In the genomic region with DNA sequence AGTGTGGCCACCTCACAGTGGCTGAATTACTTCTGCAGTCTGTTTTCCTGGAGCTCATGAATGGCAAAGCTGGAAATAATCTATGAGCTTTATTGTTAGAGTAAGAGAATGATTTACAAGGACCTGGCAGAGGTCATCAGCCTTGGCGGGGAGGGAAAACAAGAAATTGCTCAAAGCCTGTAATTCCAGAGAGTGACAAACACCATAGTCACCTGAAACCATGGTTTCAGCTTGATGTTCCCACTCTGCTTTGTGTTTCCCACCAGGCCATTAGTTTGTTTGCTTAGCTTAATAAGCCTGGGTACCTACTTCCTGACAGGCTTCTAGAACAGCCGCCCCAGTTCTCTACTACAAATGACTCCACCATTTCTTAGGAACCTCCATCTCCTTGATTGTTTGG, we compare ENCODE assay signal across 26 mouse cellular contexts. TPM values are rescaled to one million over a fixed set of nuclear protein-coding genes. Genes with fewer than 3 reads are reported as not detected.
DNase-seq lines count a peak whose midpoint lies in the region; ATAC-seq and TF ChIP-seq lines count a peak whose summit lies in the region.
"Had no signal": no experiment of that assay in that cellular context is flagged by ENCODE, and none has a peak within 500 bp of the region (broad histone marks: within the 10 kb centered on the region; RNA-seq: fewer than 3 reads in every experiment).

No protein-coding gene starts in this region.

- H3K9me3 ChIP-seq in kidney, postnatal 0 days (replicated peaks; ENCODE audit: low read length), result no peaks in the 10 kb centered on the region
- H3K9me3 ChIP-seq: embryonic facial prominence, embryonic 15.5 days; G1E; heart, embryonic 10.5 days; hindbrain, embryonic 10.5 days; neural tube, embryonic 13.5 days had no signal

- peak; percentile 54 for ATAC-seq in kidney, postnatal 0 days (replicated peaks; ENCODE audit: low FRiP score, low read depth)
- ATAC-seq: forebrain, embryonic 16.5 days; hindbrain, postnatal 0 days had no signal

- peak; percentile 32 for DNase-seq in embryo, embryonic 10.5 days (ENCODE audit: low spot score)
- DNase-seq in embryo, embryonic 9.5 days (ENCODE audit: extremely low spot score), result no peak
- peak; percentile 76 for DNase-seq in kidney, postnatal 0 days (ENCODE audit: low spot score)
- DNase-seq in kidney, adult 18-20 months, result no peak
- DNase-seq in hindlimb bud, embryonic 11.5 days (ENCODE audit: extremely low spot score, low read depth, low spot score), result peak; percentile 58
- DNase-seq in right cerebral cortex, postnatal 36 days (ENCODE audit: low spot score in 2 of 2), result no peak
- no peak for DNase-seq in left cerebral cortex, postnatal 10 days (ENCODE audit: extremely low spot score in 1 of 2, low spot score in 2 of 2)
- DNase-seq: cerebellum, adult 11 months; cerebellum, postnatal 14 days; embryo, embryonic 11 days; lung, embryonic 14.5 days; lung, postnatal 4 days; right cerebral cortex, adult 18-20 months; thymus, postnatal 25 days had no signal

- TF ChIP-seq CTCF in kidney, postnatal 0 days (IDR thresholded peaks at IDR 0.05; ENCODE audit: low read depth), result no peak

- no peak overlapping the region for H3K9ac ChIP-seq in kidney, postnatal 0 days (ENCODE audit: low read depth, low read length)
- H3K9ac ChIP-seq: embryonic facial prominence, embryonic 15.5 days; lung, embryonic 14.5 days; neural tube, embryonic 13.5 days had no signal

- no peaks in the 10 kb centered on the region for H3K27me3 ChIP-seq in kidney, postnatal 0 days (ENCODE audit: insufficient read depth, low read length)
- H3K27me3 ChIP-seq: embryonic facial prominence, embryonic 15.5 days; neural tube, embryonic 13.5 days had no signal

- no peak overlapping the region for H3K4me2 ChIP-seq in kidney, postnatal 0 days (ENCODE audit: low read length)
- H3K4me2 ChIP-seq: embryonic facial prominence, embryonic 15.5 days; liver, embryonic 11.5 days; lung, embryonic 14.5 days; midbrain, embryonic 11.5 days; neural tube, embryonic 13.5 days had no signal

- intact Hi-C loops in left cerebral cortex, postnatal 10 days (cut with DNase I), result no loop called here

- peaks cover 3% of the 10 kb centered on the region; the same call in 1 of the 2 replicates for H3K4me1 ChIP-seq in kidney, postnatal 0 days (replicated peaks; ENCODE audit: insufficient read depth, low read length)
- H3K4me1 ChIP-seq: embryonic facial prominence, embryonic 15.5 days; hindbrain, embryonic 10.5 days; neural tube, embryonic 13.5 days had no signal

- WGBS in kidney, postnatal 0 days, result 25% methylated on average over 2 of the region's 2 CpGs

- no peaks in the 10 kb centered on the region for H3K36me3 ChIP-seq in kidney, postnatal 0 days (ENCODE audit: insufficient read depth, low read length)
- H3K36me3 ChIP-seq: embryonic facial prominence, embryonic 15.5 days; G1E; heart, embryonic 10.5 days; hindbrain, embryonic 10.5 days; neural tube, embryonic 13.5 days had no signal

- H3K27ac ChIP-seq in kidney, postnatal 0 days, result 0 out of 2 replicates have a peak overlapping the region, but pooled peaks have one; percentile 0
- H3K27ac ChIP-seq: embryonic facial prominence, embryonic 15.5 days; heart, embryonic 10.5 days; hindbrain, embryonic 10.5 days; hindbrain, postnatal 0 days; neural tube, embryonic 13.5 days had no signal

- no peak overlapping the region for H3K4me3 ChIP-seq in kidney, postnatal 0 days (replicated peaks; ENCODE audit: low read depth, low read length)
- H3K4me3 ChIP-seq: embryonic facial prominence, embryonic 15.5 days; heart, embryonic 10.5 days; hindbrain, embryonic 10.5 days; neural tube, embryonic 13.5 days had no signal

RNA-seq across cellular contexts. Expression of gene Vtcn1, which starts 14.8 kb away (rescaled TPM):
- 0.46 and 0.55 TPM in 2 replicates for polyA plus RNA-seq in kidney, postnatal 0 days (2015; fragmentation: Nextera tagmentation; extraction: Ambion mirVana)
- not detected for total RNA-seq in left cerebral cortex, postnatal 10 days (2021)
- total RNA-seq: hindbrain, postnatal 0 days; layer of hippocampus, adult 18-20 months; layer of hippocampus, postnatal 25 days had no signal
- polyA plus RNA-seq: forebrain, embryonic 16.5 days; G1E; liver, embryonic 11.5 days; midbrain, embryonic 11.5 days; neural tube, embryonic 13.5 days; small intestine, adult 2 months had no signal

Comparison
In these comparisons a context has a peak if more than half of its experiments do, and no peak if none do; other contexts are left out.
1. DNase-seq: peak in embryo, embryonic 10.5 days (single experiment), kidney, postnatal 0 days (single experiment) and hindlimb bud, embryonic 11.5 days (single experiment); none in embryo, embryonic 9.5 days (single experiment), kidney, adult 18-20 months (single experiment), right cerebral cortex, postnatal 36 days (0 of 2) and left cerebral cortex, postnatal 10 days (0 of 2).